Mouse (Mus musculus) embryonic facial prominence, embryonic 14.5 days (tissue): ENCODE measurements around the gene Scd4. TPM values are rescaled to one million over a fixed set of nuclear protein-coding genes. Genes with fewer than 3 reads are reported as not detected.
"Not testable (repeated sequence)": the region's sequence is repeated elsewhere in the genome, so short reads cannot be mapped to it uniquely, and the experiment has no call there.

Source experiments
- ATAC-seq: fragments of 200-750 bp; cut with Nextera tagmentation; 2 replicates; pipeline ENCODE4 v1.8.0; 2017; ENCODE audit warnings: low read depth, moderate number of reproducible peaks, moderate TSS enrichment
- DNase-seq: peaks from one replicate; pipeline ENCODE4 v3.0.0-alpha.2; 2015; ENCODE audit warnings: low spot score
- H3K27ac ChIP-seq: fragments of 300-500 bp; sonication (generic); replicated peaks from 2 replicates; pipeline ENCODE4 v1.5.1; 2014; ENCODE audit warnings: low read depth, mild to moderate bottlenecking, low read length, moderate library complexity
- H3K27me3 ChIP-seq: fragments of 300-500 bp; sonication (generic); replicated peaks from 2 replicates; pipeline ENCODE4 v1.6.1; 2014; ENCODE audit warnings: low read length; ENCODE audit not compliant: control insufficient read depth, insufficient read depth
- H3K36me3 ChIP-seq: fragments of 300-500 bp; sonication (generic); 2 replicates; pipeline ENCODE4 v1.6.1; 2014; ENCODE audit warnings: low read length, mixed read lengths; ENCODE audit not compliant: control insufficient read depth, insufficient read depth
- H3K4me1 ChIP-seq: fragments of 300-500 bp; sonication (generic); 2 replicates; pipeline ENCODE4 v1.6.1; 2014; ENCODE audit warnings: antibody characterized with exemption, low read length; ENCODE audit not compliant: control insufficient read depth, insufficient read depth
- H3K4me2 ChIP-seq: fragments of 300-500 bp; sonication (generic); 2 replicates; pipeline ENCODE4 v1.6.1; 2014; ENCODE audit warnings: low read depth, mild to moderate bottlenecking, low read length, moderate library complexity, mixed read lengths
- H3K4me3 ChIP-seq: fragments of 300-500 bp; sonication (generic); 2 replicates; pipeline ENCODE4 v1.5.1; 2014; ENCODE audit warnings: low read depth, mild to moderate bottlenecking, low read length
- H3K9ac ChIP-seq: fragments of 300-500 bp; sonication (generic); 2 replicates; pipeline ENCODE4 v1.6.1; 2014; ENCODE audit warnings: low read depth, mild to moderate bottlenecking, low read length, moderate library complexity, mixed read lengths
- H3K9me3 ChIP-seq: fragments of 300-500 bp; sonication (generic); 2 replicates; pipeline ENCODE4 v1.6.1; 2016; ENCODE audit warnings: low read length; ENCODE audit not compliant: control insufficient read depth
- WGBS: fragments of 180-500 bp; shearing (Covaris S2); extraction: QIAGEN DNeasy Blood & Tissue Kit; methylation state at CpG from one replicate; pipeline ENCODE4 v1.1.7; 2014; 5-methylcytosine and 5-hydroxymethylcytosine counted together
- polyA plus RNA-seq: library from polyadenylated mRNA; unstranded; fragments of >200 nt; fragmentation: Nextera tagmentation; extraction: Ambion mirVana; gene quantifications from 2 replicates; pipeline ENCODE4 v1.2.1, GENCODE M21; 2014

Gene Scd4
- polyA plus RNA-seq, 1 experiment from 2014 or later: 0.51 TPM

GRCm38 (mm10) chr19:44335876-44336662 lies 3.2 kb downstream of the Scd4 start:
- no peak overlapping the region for H3K4me3 ChIP-seq
- ATAC-seq (no peak), DNase-seq (no peak)
- H3K4me1 ChIP-seq: peaks cover 3% of the 10 kb centered on the region
- H3K36me3 ChIP-seq: no peaks in the 10 kb centered on the region
- H3K9ac ChIP-seq: no peak overlapping the region
- H3K9me3 ChIP-seq: no peaks in the 10 kb centered on the region
- H3K27ac ChIP-seq: no peak overlapping the region
- H3K27me3 ChIP-seq: no peaks in the 10 kb centered on the region
- H3K4me2 ChIP-seq: no peak overlapping the region
- 73% methylated on average over 6 of the region's 6 CpGs for WGBS

- DNase-seq (no peak), ATAC-seq (no peak)
- H3K9me3 ChIP-seq: no peaks in the 10 kb centered on the region
- H3K36me3 ChIP-seq: no peaks in the 10 kb centered on the region
- H3K27me3 ChIP-seq: no peaks in the 10 kb centered on the region
- H3K9ac ChIP-seq: no peak overlapping the region
- H3K4me3 ChIP-seq: no peak overlapping the region
- no peaks in the 10 kb centered on the region for H3K4me1 ChIP-seq
- WGBS: 86% methylated on average over 8 of the region's 8 CpGs
- H3K27ac ChIP-seq: no peak overlapping the region
- H3K4me2 ChIP-seq: no peak overlapping the region
These were observed 16.8 kb downstream of the Scd4 start for GRCm38 (mm10) chr19:44349689-44350088.

GRCm38 (mm10) chr19:44351756-44352155 lies 18.9 kb downstream of the Scd4 start:
- Histone ChIP-seq H3K4me3 (no peak overlapping the region), H3K4me2 (no peak overlapping the region), H3K4me1 (no peaks in the 10 kb centered on the region), H3K36me3 (no peaks in the 10 kb centered on the region), H3K9ac (no peak overlapping the region), H3K27ac (no peak overlapping the region), H3K27me3 (no peaks in the 10 kb centered on the region), H3K9me3 (no peaks in the 10 kb centered on the region)
- DNase-seq (no peak), ATAC-seq (no peak)
- 76% methylated on average over 7 of the region's 7 CpGs for WGBS

GRCm38 (mm10) chr19:44358700-44359099 lies 25.8 kb downstream of the Scd4 start:
- Histone ChIP-seq H3K4me1 (no peaks in the 10 kb centered on the region), H3K27ac (no peak overlapping the region)
- no peak for ATAC-seq

GRCm38 (mm10) chr19:44363529-44363928 lies 30.6 kb downstream of the Scd4 start:
- 18% methylated on average over 13 of the region's 13 CpGs for WGBS
- Histone ChIP-seq H3K4me2 (no peak overlapping the region), H3K4me1 (no peaks in the 10 kb centered on the region), H3K27me3 (no peaks in the 10 kb centered on the region), H3K36me3 (no peaks in the 10 kb centered on the region), H3K9ac (no peak overlapping the region), H3K4me3 (no peak overlapping the region), H3K9me3 (no peaks in the 10 kb centered on the region), H3K27ac (no peak overlapping the region)
- DNase-seq (peak; percentile 56), ATAC-seq (no peak)

More at GRCm38 (mm10) chr19:44358700-44359099, 25.8 kb downstream of the Scd4 start:
- H3K36me3 ChIP-seq: no peaks in the 10 kb centered on the region
- no peaks in the 10 kb centered on the region for H3K27me3 ChIP-seq
- 58% methylated on average over 8 of the region's 8 CpGs for WGBS
- H3K9ac ChIP-seq: no peak overlapping the region
- no peak overlapping the region for H3K4me3 ChIP-seq
- DNase-seq: peak; percentile 20
- H3K4me2 ChIP-seq: no peak overlapping the region
- no peaks in the 10 kb centered on the region for H3K9me3 ChIP-seq

GRCm38 (mm10) chr19:44364029-44364428 lies 31.1 kb downstream of the Scd4 start:
- Histone ChIP-seq H3K4me1 (no peaks in the 10 kb centered on the region), H3K27ac (no peak overlapping the region), H3K4me2 (no peak overlapping the region), H3K9ac (no peak overlapping the region), H3K9me3 (no peaks in the 10 kb centered on the region), H3K36me3 (no peaks in the 10 kb centered on the region), H3K27me3 (no peaks in the 10 kb centered on the region), H3K4me3 (no peak overlapping the region)
- ATAC-seq (no peak), DNase-seq (no peak)
- 84% methylated on average over 8 of the region's 8 CpGs for WGBS

- 88% methylated on average over 4 of the region's 4 CpGs for WGBS
These were observed 32.8 kb downstream of the Scd4 start for GRCm38 (mm10) chr19:44365733-44366132.

GRCm38 (mm10) chr19:44367076-44367475 lies 34.2 kb downstream of the Scd4 start:
- H3K9ac ChIP-seq, H3K9me3 ChIP-seq, H3K4me1 ChIP-seq, H3K4me2 ChIP-seq, H3K27me3 ChIP-seq, DNase-seq, H3K4me3 ChIP-seq, H3K27ac ChIP-seq, ATAC-seq, H3K36me3 ChIP-seq: not testable (repeated sequence)
- WGBS: 72% methylated on average over 10 of the region's 10 CpGs

More at GRCm38 (mm10) chr19:44365733-44366132, 32.8 kb downstream of the Scd4 start:
- Histone ChIP-seq H3K4me3 (no peak overlapping the region), H3K4me2 (no peak overlapping the region), H3K36me3 (no peaks in the 10 kb centered on the region), H3K9ac (no peak overlapping the region), H3K9me3 (no peaks in the 10 kb centered on the region), H3K27ac (no peak overlapping the region), H3K4me1 (no peaks in the 10 kb centered on the region; the same call in 1 of the 2 replicates), H3K27me3 (no peaks in the 10 kb centered on the region)
- no peak for ATAC-seq
- no peak for DNase-seq

GRCm38 (mm10) chr19:44369371-44369770 lies 36.5 kb downstream of the Scd4 start:
- DNase-seq (peak; percentile 61), ATAC-seq (no peak)
- H3K4me3 ChIP-seq: no peak overlapping the region
- no peak overlapping the region for H3K4me2 ChIP-seq
- H3K9ac ChIP-seq: no peak overlapping the region
- no peaks in the 10 kb centered on the region for H3K27me3 ChIP-seq
- WGBS: 46% methylated on average over 8 of the region's 8 CpGs
- no peaks in the 10 kb centered on the region for H3K9me3 ChIP-seq
- H3K4me1 ChIP-seq: no peaks in the 10 kb centered on the region; the same call in 1 of the 2 replicates
- H3K36me3 ChIP-seq: no peaks in the 10 kb centered on the region
- H3K27ac ChIP-seq: no peak overlapping the region
